Mouse (Mus musculus): ENCODE measurements at regions not wholly inside any gene's neighbourhood (a gene's known extent, or its start where the extent isn't known, plus 50 kb on each side); places are given as distances from the start of the nearest gene placed in this dataset.

DNA sequence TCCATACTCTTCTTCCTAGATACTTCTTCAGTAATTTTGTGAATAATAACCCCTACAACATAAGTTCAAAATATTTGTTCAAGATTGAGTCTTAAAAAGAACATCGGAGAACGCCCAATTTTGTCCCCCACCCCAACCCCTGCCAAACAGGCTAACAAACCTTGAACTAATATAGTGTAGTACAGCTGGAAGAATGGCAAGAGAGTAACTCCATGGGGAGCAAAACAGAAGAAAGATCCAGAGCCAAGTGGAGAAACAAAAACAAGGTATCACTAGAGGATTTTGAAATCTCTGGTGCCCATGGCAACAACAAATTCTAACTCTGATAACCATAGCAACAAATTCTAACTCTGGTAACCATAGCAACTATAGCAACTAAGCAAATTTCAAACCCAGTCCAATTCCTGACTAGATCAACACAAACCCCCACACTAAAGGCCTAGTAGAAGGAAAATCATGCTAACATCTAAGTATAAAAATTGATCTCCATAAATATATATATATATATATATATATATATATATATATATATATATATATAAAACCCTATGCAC is 74.2 kb upstream of the Magee2 start:
- in situ Hi-C loops (cut with MboI, MseI) = no loop called here

DNA sequence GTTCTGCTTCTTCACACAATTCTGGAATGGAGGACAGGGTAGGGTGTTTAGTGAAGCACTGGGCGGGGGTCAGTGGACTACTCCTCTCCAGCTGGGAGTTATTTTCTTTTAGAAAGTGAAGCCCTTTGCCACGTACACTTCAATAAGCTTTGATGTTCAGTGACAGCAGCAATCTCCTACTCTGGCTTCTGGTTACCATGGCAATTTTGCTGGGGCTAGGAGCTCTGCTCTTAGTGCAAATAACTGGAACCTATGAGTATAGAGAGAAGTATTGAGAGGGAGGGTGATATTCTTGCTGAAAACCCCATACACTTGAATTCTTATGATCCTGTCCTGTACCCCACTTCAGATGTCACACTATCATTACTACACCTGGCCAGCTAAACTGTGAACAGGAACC is 94.5 kb upstream of the Magee2 start:
- in situ Hi-C loops (cut with MboI, MseI) = loop anchor here (5.0 kb wide), 1 partner anchor 134 kb away; no protein-coding TSS in a partner anchor

DNA sequence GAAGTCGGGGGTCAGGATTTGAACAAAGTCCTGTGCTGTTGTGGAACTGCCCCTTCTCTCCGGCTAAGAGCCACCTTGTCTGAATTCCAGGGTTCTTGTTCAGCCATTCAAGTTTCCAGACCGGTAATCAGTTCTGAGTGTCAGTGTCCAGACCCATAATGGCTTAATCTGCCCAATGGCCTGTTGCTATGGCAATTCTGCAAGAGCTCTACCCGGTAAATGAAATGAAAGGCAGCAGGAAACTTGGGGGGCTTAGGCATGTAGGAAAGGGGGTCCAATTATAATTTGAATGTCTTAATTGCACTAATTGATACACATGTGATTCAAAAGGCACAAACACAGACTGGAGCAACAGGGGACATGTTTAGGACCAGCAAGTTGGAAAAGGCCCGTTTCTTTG is 95.7 kb upstream of the Magee2 start:
- in situ Hi-C loops (cut with MboI, MseI) = loop anchor here (5.0 kb wide), 1 partner anchor 136 kb away; no protein-coding TSS in a partner anchor

DNA sequence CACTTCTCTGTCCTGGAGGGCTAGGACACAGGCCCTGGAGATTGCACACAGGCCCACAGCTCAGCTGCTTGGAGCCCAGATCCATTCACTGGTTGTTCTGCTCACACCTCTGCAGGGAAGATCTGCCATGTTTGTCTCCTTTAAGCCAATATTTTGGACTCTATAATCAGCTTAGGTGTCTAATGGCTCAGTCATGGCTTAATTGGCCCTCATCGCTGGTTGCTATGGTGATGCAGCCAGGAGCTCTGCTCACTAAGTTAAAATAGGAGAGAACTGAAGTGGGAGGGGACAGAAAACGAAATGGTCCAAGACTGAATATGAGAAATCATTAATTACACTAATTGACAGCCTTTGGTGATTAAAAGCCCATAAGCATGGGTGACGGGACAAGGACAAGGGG is 96.3 kb upstream of the Magee2 start:
- in situ Hi-C loops (cut with MboI, MseI) = loop anchor here (5.0 kb wide), 1 partner anchor 136 kb away; no protein-coding TSS in a partner anchor

DNA sequence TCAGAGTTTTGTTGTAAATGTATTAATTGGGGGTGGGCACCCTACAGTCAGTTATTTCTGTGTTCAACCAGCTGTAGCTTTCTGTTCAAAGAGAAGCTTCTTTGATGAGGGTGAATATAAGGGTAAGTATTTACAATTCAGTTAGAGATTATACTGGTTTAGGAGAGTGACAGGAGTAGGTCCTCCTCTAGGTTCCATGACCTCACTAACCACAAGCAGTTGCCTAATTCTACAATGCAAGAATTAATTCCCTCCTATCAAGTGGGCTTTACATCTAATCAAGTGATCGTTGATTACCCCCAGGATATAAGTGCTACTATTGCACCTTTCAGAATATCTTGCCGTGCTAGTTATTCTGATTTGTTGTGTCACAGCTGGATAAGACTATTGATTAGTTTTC is 101.1 kb upstream of the Pbdc1 start:
- in situ Hi-C loops (cut with MboI, MseI) = no loop called here

DNA sequence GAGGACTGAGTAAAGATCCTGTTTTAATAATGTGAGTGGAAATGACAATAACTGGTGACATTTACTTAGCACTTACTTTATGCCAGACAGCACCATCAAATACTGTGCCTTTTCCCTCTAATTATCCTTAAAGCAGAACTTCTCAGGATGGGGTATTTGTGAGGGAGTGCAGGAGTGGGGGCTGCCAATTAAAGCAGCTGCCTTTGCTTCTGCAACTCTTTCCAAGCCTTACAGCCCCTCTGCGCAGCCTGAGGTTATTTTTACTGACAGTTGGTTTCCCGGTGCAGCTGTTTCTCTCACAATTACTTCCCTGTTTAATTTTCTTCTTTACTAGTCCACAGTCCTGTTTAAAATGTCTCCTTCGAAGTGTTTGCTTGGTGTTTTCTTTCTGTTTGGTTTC is 76.3 kb upstream of the Pbdc1 start:
- in situ Hi-C loops (cut with MboI, MseI) = loop anchor here (25.0 kb wide), 1 partner anchor 816 kb away; no protein-coding TSS in a partner anchor

DNA sequence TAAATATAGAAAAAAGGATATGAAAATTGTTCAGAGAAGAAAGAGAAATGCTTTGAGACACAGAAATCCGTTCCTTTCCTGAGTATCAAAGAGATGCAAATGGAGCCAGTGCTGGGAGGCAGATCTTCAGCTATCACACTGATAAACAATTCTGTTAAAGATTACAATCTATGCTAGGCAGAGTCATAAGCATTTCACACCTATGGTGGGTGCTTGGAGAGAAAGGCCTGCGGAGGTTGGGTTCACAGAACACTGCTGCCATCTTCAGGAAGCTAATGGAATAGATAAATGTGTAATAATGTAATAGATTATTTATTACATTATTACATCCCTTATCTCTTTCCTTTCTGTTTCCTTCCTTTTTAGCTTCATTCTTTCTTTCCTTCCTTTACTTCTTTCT is 73.1 kb upstream of the Pbdc1 start:
- in situ Hi-C loops (cut with MboI, MseI) = loop anchor here (25.0 kb wide), 1 partner anchor 819 kb away; no protein-coding TSS in a partner anchor
